Mouse (Mus musculus) ES-E14 (cell line): Measurements from ENCODE around the gene Borcs6.

Experiments
- CHD2 ChIP-seq: IDR thresholded peaks from 2 replicates; pipeline ENCODE4 v1.6.1; 2014; ENCODE audit warnings: mild to moderate bottlenecking, low read depth, low read length, inconsistent platforms
- MAFK ChIP-seq: IDR thresholded peaks from 2 replicates; pipeline ENCODE4 v1.6.1; 2014; ENCODE audit warnings: mild to moderate bottlenecking, low read depth, low read length, inconsistent platforms; ENCODE audit not compliant: insufficient read depth

GRCm38 (mm10) chr11:69078041-69078440, 18.5 kb downstream of the Borcs6 start:
- no peak for TF ChIP-seq CHD2
- no peak for TF ChIP-seq MAFK
